Mouse (Mus musculus) limb, embryonic 13.5 days (tissue): Measurements from ENCODE around the gene Bace2. TPM values are rescaled to one million over a fixed set of nuclear protein-coding genes. Genes with fewer than 3 reads are reported as not detected.

Experiments
- ATAC-seq: fragments of 200-750 bp; cut with Nextera tagmentation; 2 replicates; pipeline ENCODE4 v1.8.0; 2017; ENCODE audit warnings: low read depth, moderate number of reproducible peaks, moderate TSS enrichment; ENCODE audit not compliant: low FRiP score
- H3K27ac ChIP-seq: fragments of 300-500 bp; sonication (generic); 2 replicates; pipeline ENCODE4 v1.5.1; 2015; ENCODE audit warnings: inconsistent platforms, mild to moderate bottlenecking, moderate library complexity
- H3K27me3 ChIP-seq: fragments of 300-500 bp; sonication (generic); 2 replicates; pipeline ENCODE4 v1.6.1; 2015; ENCODE audit warnings: mild to moderate bottlenecking, inconsistent platforms
- H3K36me3 ChIP-seq: fragments of 300-500 bp; sonication (generic); 2 replicates; pipeline ENCODE4 v1.6.1; 2015; ENCODE audit warnings: inconsistent platforms, mild to moderate bottlenecking, moderate library complexity
- H3K4me1 ChIP-seq: fragments of 300-500 bp; sonication (generic); 2 replicates; pipeline ENCODE4 v1.6.1; 2015; ENCODE audit warnings: inconsistent platforms
- H3K4me2 ChIP-seq: fragments of 300-500 bp; sonication (generic); replicated peaks from 2 replicates; pipeline ENCODE4 v1.6.1; 2015; ENCODE audit warnings: inconsistent platforms, mild to moderate bottlenecking, moderate library complexity
- H3K4me3 ChIP-seq: fragments of 300-500 bp; sonication (generic); 2 replicates; pipeline ENCODE4 v1.5.1; 2015; ENCODE audit warnings: moderate library complexity, mild to moderate bottlenecking, inconsistent platforms
- H3K9ac ChIP-seq: fragments of 300-500 bp; sonication (generic); 2 replicates; pipeline ENCODE4 v1.6.1; 2015; ENCODE audit warnings: mild to moderate bottlenecking, inconsistent platforms
- H3K9me3 ChIP-seq: fragments of 300-500 bp; sonication (generic); 2 replicates; pipeline ENCODE4 v1.6.1; 2016; ENCODE audit warnings: inconsistent platforms
- WGBS: fragments of 180-500 bp; shearing (Covaris S2); methylation state at CpG from one replicate; pipeline ENCODE4 v1.1.7; 2015; 5-methylcytosine and 5-hydroxymethylcytosine counted together
- polyA plus RNA-seq: library from polyadenylated mRNA; unstranded; fragments of >200 nt; fragmentation: Nextera tagmentation; extraction: Ambion mirVana; gene quantifications from 2 replicates; pipeline ENCODE4 v1.2.1, GENCODE M21; 2015

Gene Bace2
- polyA plus RNA-seq, 1 experiment from 2014 or later = 8.4 TPM

GRCm38 (mm10) chr16:97417896-97418542 lies 61.5 kb downstream of the Bace2 start:
- WGBS = 19% methylated on average over 4 of the region's 4 CpGs
- H3K27ac ChIP-seq = no peak overlapping the region
- no peaks in the 10 kb centered on the region for H3K9me3 ChIP-seq
- H3K36me3 ChIP-seq = no peaks in the 10 kb centered on the region
- no peaks in the 10 kb centered on the region for H3K4me1 ChIP-seq
- no peak for ATAC-seq
- no peak overlapping the region for H3K4me3 ChIP-seq
- no peaks in the 10 kb centered on the region for H3K27me3 ChIP-seq
- H3K4me2 ChIP-seq = no peak overlapping the region
- H3K9ac ChIP-seq = no peak overlapping the region

GRCm38 (mm10) chr16:97418749-97419453 lies 62.4 kb downstream of the Bace2 start:
- Histone ChIP-seq H3K27ac (no peak overlapping the region), H3K36me3 (no peaks in the 10 kb centered on the region), H3K27me3 (no peaks in the 10 kb centered on the region), H3K9me3 (no peaks in the 10 kb centered on the region), H3K4me3 (no peak overlapping the region), H3K4me1 (no peaks in the 10 kb centered on the region), H3K9ac (no peak overlapping the region), H3K4me2 (no peak overlapping the region)
- 86% methylated on average over 6 of the region's 6 CpGs for WGBS
- ATAC-seq = no peak

GRCm38 (mm10) chr16:97421671-97422070 lies 65.1 kb downstream of the Bace2 start:
- no peak overlapping the region for H3K4me2 ChIP-seq
- WGBS = 80% methylated on average over 6 of the region's 6 CpGs

GRCm38 (mm10) chr16:97423627-97424026 lies 67.1 kb downstream of the Bace2 start:
- Histone ChIP-seq H3K4me3 (no peak overlapping the region), H3K9me3 (no peaks in the 10 kb centered on the region), H3K4me2 (no peak overlapping the region), H3K27me3 (no peaks in the 10 kb centered on the region), H3K27ac (no peak overlapping the region), H3K36me3 (no peaks in the 10 kb centered on the region), H3K9ac (no peak overlapping the region), H3K4me1 (no peaks in the 10 kb centered on the region)
- no peak for ATAC-seq
- WGBS = 81% methylated on average over 1 of the region's 1 CpGs

More at GRCm38 (mm10) chr16:97421671-97422070, 65.1 kb downstream of the Bace2 start:
- no peaks in the 10 kb centered on the region for H3K4me1 ChIP-seq
- no peak overlapping the region for H3K27ac ChIP-seq
- no peaks in the 10 kb centered on the region for H3K27me3 ChIP-seq
- no peak overlapping the region for H3K9ac ChIP-seq
- ATAC-seq = no peak
- H3K9me3 ChIP-seq = no peaks in the 10 kb centered on the region
- H3K36me3 ChIP-seq = no peaks in the 10 kb centered on the region
- no peak overlapping the region for H3K4me3 ChIP-seq

- Histone ChIP-seq H3K4me2 (no peak overlapping the region), H3K4me3 (no peak overlapping the region), H3K27ac (no peak overlapping the region), H3K27me3 (no peaks in the 10 kb centered on the region), H3K9ac (no peak overlapping the region), H3K4me1 (no peaks in the 10 kb centered on the region), H3K36me3 (no peaks in the 10 kb centered on the region), H3K9me3 (no peaks in the 10 kb centered on the region)
- ATAC-seq = no peak
- WGBS = 84% methylated on average over 3 of the region's 3 CpGs
Observed at GRCm38 (mm10) chr16:97428026-97428425, 71.5 kb downstream of the Bace2 start.

GRCm38 (mm10) chr16:97430091-97430490 lies 73.5 kb downstream of the Bace2 start:
- Histone ChIP-seq H3K4me1 (no peaks in the 10 kb centered on the region), H3K36me3 (no peaks in the 10 kb centered on the region), H3K27ac (no peak overlapping the region), H3K9ac (no peak overlapping the region), H3K9me3 (no peaks in the 10 kb centered on the region), H3K27me3 (no peaks in the 10 kb centered on the region), H3K4me2 (no peak overlapping the region), H3K4me3 (no peak overlapping the region)
- ATAC-seq = no peak
- 92% methylated on average over 4 of the region's 4 CpGs for WGBS

GRCm38 (mm10) chr16:97431328-97431727 lies 74.8 kb downstream of the Bace2 start:
- 77% methylated on average over 4 of the region's 4 CpGs for WGBS
- no peaks in the 10 kb centered on the region for H3K27me3 ChIP-seq
- H3K36me3 ChIP-seq = no peaks in the 10 kb centered on the region
- no peak overlapping the region for H3K4me2 ChIP-seq
- no peaks in the 10 kb centered on the region for H3K4me1 ChIP-seq
- H3K9ac ChIP-seq = no peak overlapping the region
- no peak for ATAC-seq
- H3K4me3 ChIP-seq = no peak overlapping the region
- no peak overlapping the region for H3K27ac ChIP-seq
- no peaks in the 10 kb centered on the region for H3K9me3 ChIP-seq

GRCm38 (mm10) chr16:97434206-97434605 lies 77.7 kb downstream of the Bace2 start:
- H3K9me3 ChIP-seq = no peaks in the 10 kb centered on the region
- no peak for ATAC-seq
- H3K27ac ChIP-seq = no peak overlapping the region
- H3K27me3 ChIP-seq = no peaks in the 10 kb centered on the region
- H3K9ac ChIP-seq = no peak overlapping the region
- no peaks in the 10 kb centered on the region for H3K36me3 ChIP-seq
- H3K4me2 ChIP-seq = no peak overlapping the region
- no peaks in the 10 kb centered on the region for H3K4me1 ChIP-seq
- H3K4me3 ChIP-seq = no peak overlapping the region
- WGBS = 64% methylated on average over 2 of the region's 2 CpGs

GRCm38 (mm10) chr16:97437448-97438056 lies 81.0 kb downstream of the Bace2 start:
- WGBS = 13% methylated on average over 1 of the region's 1 CpGs
- no peak for ATAC-seq

GRCm38 (mm10) chr16:97438191-97438590 lies 81.6 kb downstream of the Bace2 start:
- no peak overlapping the region for H3K4me3 ChIP-seq
- no peak overlapping the region for H3K9ac ChIP-seq
- no peak for ATAC-seq
- WGBS = 81% methylated on average over 3 of the region's 3 CpGs
- H3K9me3 ChIP-seq = no peaks in the 10 kb centered on the region
- H3K36me3 ChIP-seq = no peaks in the 10 kb centered on the region
- no peaks in the 10 kb centered on the region for H3K27me3 ChIP-seq
- H3K4me2 ChIP-seq = no peak overlapping the region
- H3K27ac ChIP-seq = no peak overlapping the region
- H3K4me1 ChIP-seq = no peaks in the 10 kb centered on the region

More at GRCm38 (mm10) chr16:97437448-97438056, 81.0 kb downstream of the Bace2 start:
- no peak overlapping the region for H3K4me2 ChIP-seq
- no peaks in the 10 kb centered on the region for H3K9me3 ChIP-seq
- H3K27ac ChIP-seq = no peak overlapping the region
- no peaks in the 10 kb centered on the region for H3K4me1 ChIP-seq
- no peaks in the 10 kb centered on the region for H3K36me3 ChIP-seq
- H3K27me3 ChIP-seq = no peaks in the 10 kb centered on the region
- H3K4me3 ChIP-seq = no peak overlapping the region
- H3K9ac ChIP-seq = no peak overlapping the region

- Histone ChIP-seq H3K27ac (no peak overlapping the region), H3K36me3 (no peaks in the 10 kb centered on the region), H3K9me3 (no peaks in the 10 kb centered on the region), H3K9ac (no peak overlapping the region), H3K4me2 (no peak overlapping the region), H3K4me3 (no peak overlapping the region), H3K4me1 (no peaks in the 10 kb centered on the region), H3K27me3 (no peaks in the 10 kb centered on the region)
- 83% methylated on average over 9 of the region's 9 CpGs for WGBS
- ATAC-seq = no peak
Observed at GRCm38 (mm10) chr16:97441967-97442366, 85.4 kb downstream of the Bace2 start.

GRCm38 (mm10) chr16:97443670-97444263 lies 87.2 kb downstream of the Bace2 start:
- Histone ChIP-seq H3K4me1 (no peaks in the 10 kb centered on the region), H3K4me3 (no peak overlapping the region), H3K27me3 (no peaks in the 10 kb centered on the region), H3K9ac (no peak overlapping the region), H3K27ac (no peak overlapping the region), H3K4me2 (no peak overlapping the region), H3K9me3 (no peaks in the 10 kb centered on the region), H3K36me3 (no peaks in the 10 kb centered on the region)
- 53% methylated on average over 14 of the region's 14 CpGs for WGBS
- peak; percentile 59; the same call in 1 of the 2 replicates for ATAC-seq
